Mouse (Mus musculus) left cerebral cortex, adult 11 months (tissue): Measurements from ENCODE around the gene Elavl4.

Experiments
- DNase-seq: peaks from one replicate; pipeline ENCODE4 v3.0.0; 2022; ENCODE audit warnings: low spot score

Elavl4 gene

GRCm38 (mm10) chr4:110165217-110165616, 186.5 kb downstream of the Elavl4 start:
- peak; percentile 29 for DNase-seq

- no peak for DNase-seq
These were observed 190.1 kb downstream of the Elavl4 start for GRCm38 (mm10) chr4:110161600-110161999.

- DNase-seq: no peak
These were observed 194.1 kb downstream of the Elavl4 start for GRCm38 (mm10) chr4:110157515-110158159.

GRCm38 (mm10) chr4:110155954-110156353, 195.8 kb downstream of the Elavl4 start:
- no peak for DNase-seq
